Mouse (Mus musculus): ENCODE data around the gene Antxr1. TPM values are rescaled to one million over a fixed set of nuclear protein-coding genes. Genes with fewer than 3 reads are reported as not detected.

The Antxr1 gene
- total RNA-seq, 2 experiments from 2014 or later = 16.3 to 21.7 TPM

- no peak for DNase-seq
Measured at GRCm38 (mm10) chr6:87292911-87293851, 42.4 kb downstream of the Antxr1 start.

DNA sequence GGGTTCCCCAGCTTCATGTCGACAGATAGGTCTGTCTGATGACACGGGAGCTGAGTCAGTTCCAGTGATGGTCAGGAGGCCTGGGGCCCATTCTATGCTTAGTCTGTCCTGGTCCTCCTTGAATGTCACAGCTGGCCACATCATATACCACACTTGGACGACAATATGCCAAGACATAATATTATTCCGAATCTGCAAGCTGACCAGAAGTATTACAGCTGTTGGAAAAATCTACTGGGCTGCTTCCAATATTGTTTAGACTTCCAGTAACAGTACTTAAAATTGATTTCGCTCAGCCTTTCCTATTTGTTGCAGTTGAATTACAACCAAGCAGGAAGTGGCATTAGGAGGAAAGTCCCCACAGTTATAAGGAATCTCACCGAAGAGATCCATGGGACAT, 48.4 kb downstream of the Antxr1 start:
- DNase-seq = no peak

DNA sequence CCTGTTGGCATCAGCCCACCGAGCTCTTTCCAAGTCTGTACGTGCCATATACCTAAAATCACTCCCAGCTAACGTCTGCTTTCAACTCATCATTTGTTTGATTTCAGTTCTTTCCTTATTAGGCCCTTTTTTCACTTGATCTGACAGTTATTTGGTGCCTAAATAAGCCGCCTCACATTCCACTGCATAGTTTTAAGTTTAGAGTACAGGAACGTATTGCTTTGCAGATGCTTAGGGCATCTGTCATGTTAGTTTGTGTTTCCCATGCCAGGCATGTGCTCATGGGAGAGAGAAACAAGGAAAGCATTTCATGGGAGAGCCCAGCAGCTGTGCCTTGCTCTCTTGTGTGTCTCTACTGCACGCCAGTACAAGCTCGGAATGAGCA, 50.3 kb downstream of the Antxr1 start:
- DNase-seq = no peak

DNA sequence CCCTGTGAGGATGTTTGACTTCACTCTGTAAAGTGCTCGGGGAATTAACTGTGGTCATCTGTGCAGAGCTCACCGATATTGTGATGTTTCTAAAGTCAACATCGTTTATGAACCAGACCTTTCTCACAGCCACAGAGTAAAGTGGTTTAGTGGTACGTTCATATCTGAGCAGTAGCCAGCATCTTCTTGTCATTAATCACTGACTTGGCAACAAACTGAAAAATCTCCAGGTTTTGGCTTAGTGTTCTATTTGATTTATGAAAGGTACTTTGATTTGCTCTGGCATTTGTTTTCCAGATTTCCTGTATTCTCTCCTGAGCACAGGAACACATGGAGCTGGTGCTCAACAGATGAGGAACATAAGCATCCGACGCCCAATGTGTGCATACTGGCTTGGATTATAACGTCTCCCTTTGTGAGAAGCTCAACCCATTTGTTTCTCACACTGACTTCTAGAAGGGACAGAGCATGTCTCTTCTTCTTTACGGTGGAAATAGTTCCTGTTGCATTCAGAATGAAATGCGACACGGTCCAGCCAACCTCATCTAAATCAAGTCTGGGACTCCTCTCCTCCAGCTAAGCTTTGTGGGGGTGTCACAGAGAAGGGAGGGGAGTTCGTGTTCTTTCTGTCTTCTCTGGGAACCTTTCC, 50.8 kb downstream of the Antxr1 start:
- no peak for DNase-seq

DNA sequence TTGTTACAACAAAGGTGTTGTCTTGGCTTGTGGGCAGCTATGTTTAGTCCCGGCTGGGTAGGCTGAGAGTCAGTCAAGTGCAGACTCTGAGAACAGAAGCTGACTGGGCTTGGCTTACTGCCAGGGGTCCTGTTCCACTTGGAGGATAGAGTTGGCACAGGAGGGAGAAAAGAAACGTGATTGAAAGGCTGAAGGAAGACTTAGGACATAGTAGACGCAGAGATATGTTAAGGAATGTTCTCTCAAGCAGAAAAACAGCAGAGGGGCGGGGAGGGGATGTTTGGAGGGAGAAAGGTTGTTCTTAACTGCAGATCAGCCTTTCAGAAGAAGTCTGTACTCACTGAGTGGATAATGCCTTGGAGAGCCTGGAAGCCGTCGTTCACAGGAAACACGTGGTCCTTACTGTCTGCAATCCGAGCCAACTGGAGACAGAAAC, 53.3 kb downstream of the Antxr1 start:
- DNase-seq = peak in 1 of 2 experiments; percentile 57

- no peak for DNase-seq
Measured at GRCm38 (mm10) chr6:87281771-87282170, 53.9 kb downstream of the Antxr1 start.

DNA sequence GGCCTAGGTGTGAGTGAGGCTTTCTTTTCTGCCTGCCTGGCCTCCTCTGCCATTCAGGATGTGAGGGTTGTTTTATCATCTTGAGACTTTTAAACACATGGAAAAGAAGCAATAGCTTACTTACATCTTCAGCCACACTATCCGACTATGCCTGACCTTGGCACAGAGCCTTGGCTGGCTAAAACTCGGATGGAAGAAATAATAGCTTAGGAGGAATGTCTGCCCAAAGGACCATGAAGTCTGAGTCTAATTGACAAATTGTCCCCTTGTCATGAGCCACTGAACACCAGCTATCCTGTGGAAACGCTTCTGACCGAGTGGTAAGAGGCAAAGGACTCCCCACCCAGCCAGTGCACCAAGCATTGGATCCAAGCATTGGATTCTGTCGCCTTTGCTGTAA, 57.5 kb downstream of the Antxr1 start:
- DNase-seq = peak; percentile 20 to 24

DNA sequence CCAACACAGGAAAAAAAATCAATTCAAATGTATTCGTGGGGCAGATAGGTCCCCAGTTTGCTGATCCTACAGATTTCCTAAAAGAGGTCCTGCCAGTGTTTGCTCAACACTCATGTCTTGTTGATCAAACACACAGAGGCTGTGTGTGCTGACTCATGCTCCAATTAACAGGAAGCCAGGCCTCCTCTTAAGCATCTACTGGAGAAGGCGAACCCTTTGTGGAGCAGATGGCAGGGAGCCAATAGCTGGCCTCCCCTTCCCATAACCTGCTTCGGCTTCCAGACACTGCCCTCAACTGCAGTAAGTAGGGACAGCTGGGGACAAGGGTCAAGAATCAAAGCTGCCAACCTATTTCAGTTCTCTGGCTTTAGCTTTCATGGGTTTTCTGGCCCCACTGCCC, 58.1 kb downstream of the Antxr1 start:
- DNase-seq = peak in 1 of 2 experiments; percentile 15

DNA sequence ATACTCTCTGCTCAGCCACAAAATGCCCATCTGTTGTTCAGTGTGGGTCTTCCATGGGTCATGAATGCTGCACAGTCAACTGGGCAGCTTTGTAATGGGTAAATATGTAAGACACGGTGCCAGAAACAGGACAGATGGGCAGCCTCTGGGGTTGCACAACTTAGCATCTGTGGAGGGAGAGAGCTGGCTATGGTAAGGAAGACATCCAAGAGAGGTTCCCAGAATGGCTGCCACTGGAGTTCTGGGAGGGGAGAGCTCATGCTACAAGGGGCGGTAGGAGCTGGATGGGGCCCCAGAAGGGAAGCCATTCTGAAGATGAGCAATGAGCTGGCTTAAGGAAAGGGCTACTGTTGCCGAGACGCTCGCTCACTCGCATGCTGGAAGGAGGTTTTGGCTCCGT, 58.7 kb downstream of the Antxr1 start:
- DNase-seq = no peak

DNA sequence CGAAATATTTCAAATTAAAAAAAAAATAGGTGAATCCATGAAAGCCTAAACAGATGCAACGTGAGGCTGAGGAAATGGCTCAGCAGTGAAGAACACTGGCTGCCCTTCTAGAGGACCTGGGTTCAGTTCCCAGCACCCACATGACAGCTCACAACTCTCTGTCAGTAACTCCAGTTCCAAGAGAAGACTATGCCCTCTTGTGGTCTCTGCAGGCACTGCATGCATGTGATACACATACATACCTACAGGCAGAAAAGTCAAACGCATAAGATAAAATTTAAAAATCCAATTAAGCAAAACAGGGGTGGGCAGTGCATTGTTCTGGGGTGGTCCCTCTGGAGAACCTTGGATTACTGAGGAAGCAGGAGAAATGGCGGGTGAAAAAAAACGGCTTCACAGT, 60.8 kb downstream of the Antxr1 start:
- DNase-seq = no peak

DNA sequence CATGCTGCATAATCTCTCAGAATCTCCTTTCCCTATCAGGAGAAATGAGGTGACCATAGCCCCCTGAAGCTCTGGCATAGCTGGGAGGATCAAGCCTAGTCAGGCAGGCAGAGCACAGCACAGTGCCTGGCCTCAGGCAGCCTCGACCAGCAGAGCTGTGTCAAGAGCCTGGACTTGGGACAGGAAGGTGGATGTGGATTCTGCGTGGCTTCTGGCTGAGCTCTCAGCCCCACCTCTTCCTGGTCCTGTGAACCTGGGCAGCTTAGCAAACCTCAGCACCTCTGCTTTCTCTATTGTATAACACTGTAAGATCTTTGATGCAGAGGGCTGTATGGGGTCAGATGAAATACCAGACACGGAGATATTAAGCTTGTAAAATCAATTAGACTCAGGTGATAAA, 61.8 kb downstream of the Antxr1 start:
- no peak for DNase-seq

DNA sequence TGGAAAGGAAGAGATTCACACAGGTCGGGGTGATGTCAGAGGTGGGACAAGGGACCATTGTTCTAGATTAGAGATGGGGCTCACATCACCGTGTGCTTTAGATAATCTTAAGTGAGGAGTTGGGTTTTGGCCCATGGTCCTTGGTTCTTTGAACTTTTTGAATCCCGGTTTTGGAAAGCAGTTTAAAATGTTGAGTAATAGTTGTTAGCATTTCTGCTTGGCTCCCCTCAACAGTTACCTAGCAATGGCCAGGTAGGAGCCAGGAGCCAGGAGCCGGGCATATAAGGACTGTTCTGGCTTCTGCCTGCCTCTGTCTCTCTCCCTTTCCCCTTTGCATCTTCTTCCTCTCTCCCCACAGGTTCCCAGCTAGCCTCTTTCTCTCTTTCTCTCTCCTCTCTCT, 62.5 kb downstream of the Antxr1 start:
- no peak for DNase-seq

- DNase-seq = no peak
Measured at GRCm38 (mm10) chr6:87272202-87272601, 63.4 kb downstream of the Antxr1 start.

DNA sequence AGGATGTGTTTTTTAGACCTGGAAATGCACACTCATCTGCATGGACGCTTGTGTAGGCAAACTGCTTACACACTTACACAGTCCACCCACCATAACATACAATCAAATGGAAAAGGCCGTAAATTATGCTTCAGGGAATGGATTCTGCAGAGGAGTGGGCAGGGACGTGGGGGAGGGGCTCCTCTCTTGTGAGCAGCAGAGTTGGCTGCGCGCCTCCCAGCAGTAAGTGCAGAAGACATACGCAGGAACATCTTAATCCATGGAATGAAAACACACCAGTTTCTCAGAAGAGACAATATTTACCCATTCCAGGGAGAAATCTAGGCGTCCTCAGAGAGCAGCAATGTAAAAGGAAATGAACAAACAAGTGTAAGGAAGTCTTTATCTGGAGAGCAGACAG, 65.2 kb downstream of the Antxr1 start:
- DNase-seq = no peak

GRCm38 (mm10) chr6:87269950-87270349, 65.7 kb downstream of the Antxr1 start:
- no peak for DNase-seq

- no peak for DNase-seq
Measured at GRCm38 (mm10) chr6:87262666-87263065, 73.0 kb downstream of the Antxr1 start.

GRCm38 (mm10) chr6:87258976-87259375, 76.6 kb downstream of the Antxr1 start:
- DNase-seq = no peak

- DNase-seq = no peak
Measured at GRCm38 (mm10) chr6:87257981-87258775, 77.4 kb downstream of the Antxr1 start.

- no peak for DNase-seq
Measured at GRCm38 (mm10) chr6:87257471-87257870, 78.2 kb downstream of the Antxr1 start.

DNA sequence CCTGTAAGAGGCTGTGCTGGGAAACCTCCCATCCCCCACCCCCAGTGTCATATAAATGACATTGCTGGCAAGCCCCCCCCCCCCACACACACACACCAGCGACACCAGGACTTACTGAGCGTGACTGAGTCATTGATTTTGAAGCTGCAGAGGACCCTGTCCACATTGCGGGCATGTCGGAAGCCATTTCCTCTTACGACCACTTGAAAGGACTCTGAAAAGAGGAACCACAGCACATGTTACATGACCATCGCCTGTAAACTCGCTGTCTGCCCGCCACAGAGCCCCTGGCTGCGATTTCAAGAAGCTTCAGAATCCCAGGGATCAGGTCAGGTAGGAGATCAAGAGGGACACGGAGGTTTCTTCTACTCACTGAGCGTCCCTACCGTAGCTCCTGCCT, 80.0 kb downstream of the Antxr1 start:
- no peak for DNase-seq

- no peak for DNase-seq
Measured at GRCm38 (mm10) chr6:87254756-87255155, 80.9 kb downstream of the Antxr1 start.

DNA sequence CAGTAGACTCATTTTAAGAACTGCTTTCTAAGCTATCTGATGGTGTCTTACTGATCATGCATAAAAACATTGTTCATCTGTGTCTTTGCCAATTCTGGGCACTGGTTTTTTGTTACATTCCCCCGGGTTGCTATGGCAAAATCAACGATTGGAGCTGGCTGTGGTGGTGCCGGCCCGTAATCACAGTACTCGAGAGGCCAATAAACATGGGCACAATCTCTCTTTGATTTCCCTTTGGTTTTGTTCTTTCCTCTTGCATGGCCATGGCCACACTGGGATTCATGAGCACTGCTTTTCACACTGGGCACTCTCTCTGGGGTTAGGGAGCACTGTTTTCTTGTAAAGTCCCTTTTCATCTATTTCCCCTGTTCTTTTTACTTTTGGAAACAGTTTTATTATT, 83.9 kb downstream of the Antxr1 start:
- no peak for DNase-seq

GRCm38 (mm10) chr6:87250701-87251100, 84.9 kb downstream of the Antxr1 start:
- no peak for DNase-seq

Data from adrenal gland, postnatal 36 days (tissue).